19 mouse cellular contexts compared by ENCODE assay signal in genomic region chr11:3344916-3345315, GRCm38 (mm10). TPM values are rescaled to one million over a fixed set of nuclear protein-coding genes. Genes with fewer than 3 reads are reported as not detected.
DNase-seq lines count a peak whose midpoint lies in the region; ATAC-seq and TF ChIP-seq lines count a peak whose summit lies in the region.
"Had no signal": no experiment of that assay in that cellular context is flagged by ENCODE, and none has a peak within 500 bp of the region (broad histone marks: within the 10 kb centered on the region; RNA-seq: fewer than 3 reads in every experiment).

No protein-coding gene starts in this region.

- H3K79me2 ChIP-seq in heart, adult 2 months (replicated peaks; ENCODE audit: control insufficient read depth, insufficient read depth, low read length), result no peaks in the 10 kb centered on the region

- peaks cover 5% of the 10 kb centered on the region; the same call in 1 of the 2 replicates for H3K4me1 ChIP-seq in spleen, adult 2 months (ENCODE audit: control insufficient read depth, insufficient read depth, insufficient read length)
- H3K4me1 ChIP-seq in heart, adult 2 months (ENCODE audit: control insufficient read depth, insufficient read depth, low read length), result peaks cover 10% of the 10 kb centered on the region

- no peak overlapping the region for H3K9ac ChIP-seq in heart, adult 2 months (ENCODE audit: low read depth, low read length)
- H3K9ac ChIP-seq: forebrain, embryonic 13.5 days; heart, embryonic 13.5 days; hindbrain, embryonic 12.5 days; intestine, embryonic 15.5 days had no signal

- no peak overlapping the region for H3K4me3 ChIP-seq in spleen, adult 2 months (ENCODE audit: extremely low read depth, insufficient read depth, insufficient read length)
- H3K4me3 ChIP-seq in heart, adult 2 months, result no peak overlapping the region
- H3K4me3 ChIP-seq: embryonic facial prominence, embryonic 10.5 days; forebrain, embryonic 13.5 days; heart, embryonic 13.5 days; hindbrain, embryonic 12.5 days; intestine, embryonic 15.5 days had no signal

- no peak for TF ChIP-seq EP300 in heart, adult 2 months (IDR thresholded peaks at IDR 0.05; ENCODE audit: insufficient read depth, low read depth, low read length)

- DNase-seq in spleen, adult 2 months (ENCODE audit: low read depth in 1 of 2, low spot score in 2 of 2), result no peak
- no peak for DNase-seq in spleen, postnatal 10 days (ENCODE audit: low spot score in 2 of 2)
- peak; percentile 68 for DNase-seq in CD4-positive helper T cell, adult 2 months (ENCODE audit: low read depth, low spot score)
- peak; percentile 28 for DNase-seq in induced T-regulatory cell, adult 2 months (ENCODE audit: low read depth)
- no peak for DNase-seq in right cerebral cortex, adult 2 months (ENCODE audit: low spot score in 2 of 2)
- no peak for DNase-seq in frontal cortex, postnatal 14 days (ENCODE audit: low spot score in 2 of 2)
- DNase-seq in heart, adult 2 months, result no peak
- DNase-seq: adrenal gland, adult 2 months; adrenal gland, postnatal 25 days; cerebellum, postnatal 10 days; gastrocnemius, postnatal 14 days; heart, postnatal 4 days had no signal

- H3K27ac ChIP-seq in spleen, adult 2 months (ENCODE audit: insufficient read depth, low read length), result peak overlapping the region; percentile 77
- H3K27ac ChIP-seq in heart, adult 2 months, result no peak overlapping the region
- H3K27ac ChIP-seq: embryonic facial prominence, embryonic 10.5 days; forebrain, embryonic 13.5 days; heart, embryonic 13.5 days; hindbrain, embryonic 12.5 days; intestine, embryonic 15.5 days had no signal

- 72% methylated on average over 3 of the region's 3 CpGs for WGBS in spleen, adult 2 months
- WGBS in heart, adult 2 months, result 95% methylated on average over 3 of the region's 3 CpGs

- intact Hi-C loops in heart, adult 2 months (cut with DNase I), result loop anchor here (10.0 kb wide), 1 partner anchor 170 kb away; the partner anchor contains the start of gene Selenom

- H3K27me3 ChIP-seq in spleen, adult 2 months (ENCODE audit: control insufficient read depth, insufficient read depth, low read length), result no peaks in the 10 kb centered on the region
- no peaks in the 10 kb centered on the region for H3K27me3 ChIP-seq in heart, adult 2 months (ENCODE audit: control insufficient read depth, insufficient read depth, low read length)
- H3K27me3 ChIP-seq: forebrain, embryonic 13.5 days; heart, embryonic 13.5 days; hindbrain, embryonic 12.5 days; intestine, embryonic 15.5 days had no signal

- peak; percentile 78 for ATAC-seq in CD4-positive, CD25-positive, alpha-beta regulatory T cell, adult 4 months
- ATAC-seq: forebrain, embryonic 13.5 days; hindbrain, embryonic 16.5 days; intestine, embryonic 15.5 days had no signal

- H3K36me3 ChIP-seq in spleen, adult 2 months (ENCODE audit: control insufficient read depth, insufficient read depth, low read length), result peaks cover 30% of the 10 kb centered on the region
- peaks cover 3% of the 10 kb centered on the region for H3K36me3 ChIP-seq in heart, adult 2 months (ENCODE audit: control insufficient read depth, insufficient read depth, low read length)

- TF ChIP-seq CTCF in spleen, adult 2 months (IDR thresholded peaks at IDR 0.05; ENCODE audit: extremely low read depth, insufficient read depth, insufficient read length, insufficient replicate concordance), result no peak
- TF ChIP-seq CTCF in heart, adult 2 months (IDR thresholded peaks at IDR 0.05), result no peak

- TF ChIP-seq POLR2A in spleen, adult 2 months (IDR thresholded peaks at IDR 0.05; ENCODE audit: low read depth, low read length), result no peak
- no peak for TF ChIP-seq POLR2A in heart, adult 2 months (IDR thresholded peaks at IDR 0.05; ENCODE audit: insufficient read depth, low read depth, low read length)

RNA-seq across cellular contexts. Expression of gene Pik3ip1, which starts 14.7 kb away (rescaled TPM):
- 43.6 and 58.5 TPM in 2 replicates for polyA plus RNA-seq in spleen, adult 2 months (2012; rRNA removed)
- polyA plus RNA-seq in CD4-positive, CD25-positive, alpha-beta regulatory T cell, adult 4 months (2017; shearing (Covaris generic)), result 10 to 100 TPM; 54.8 to 78.5 TPM
- 10 to 100 TPM; 29.4 to 36.4 TPM for total RNA-seq in heart, adult 2 months (2021)
- 29.5 and 36.2 TPM in 2 replicates for polyA plus RNA-seq in heart, adult 2 months (2012; rRNA removed)

RNA-seq across cellular contexts. Expression of gene Patz1, which starts 56.2 kb away (rescaled TPM):
- polyA plus RNA-seq in spleen, adult 2 months (2012; rRNA removed), result 44.9 and 49.9 TPM in 2 replicates
- polyA plus RNA-seq in CD4-positive, CD25-positive, alpha-beta regulatory T cell, adult 4 months (2017; shearing (Covaris generic)), result 10 to 100 TPM; 14.2 to 17.7 TPM
- 10 to 100 TPM; 19.4 to 30.8 TPM for total RNA-seq in heart, adult 2 months (2021)
- 16.3 and 19.9 TPM in 2 replicates for polyA plus RNA-seq in heart, adult 2 months (2012; rRNA removed)

Comparison
In these comparisons a context has a peak if more than half of its experiments do, and no peak if none do; other contexts are left out.
1. DNase-seq: peak in CD4-positive helper T cell, adult 2 months (single experiment) and induced T-regulatory cell, adult 2 months (single experiment); none in spleen, adult 2 months (0 of 2), spleen, postnatal 10 days (0 of 2), right cerebral cortex, adult 2 months (0 of 2), frontal cortex, postnatal 14 days (0 of 2) and heart, adult 2 months (0 of 2).